Mouse (Mus musculus) hindbrain, embryonic 16.5 days (tissue): ENCODE results near the gene Myh13. TPM values are rescaled to one million over a fixed set of nuclear protein-coding genes. Genes with fewer than 3 reads are reported as not detected.

ENCODE experiments used
- ATAC-seq: fragments of 200-750 bp; cut with Nextera tagmentation; 2 replicates; pipeline ENCODE4 v1.8.0; 2017; ENCODE audit warnings: moderate TSS enrichment, moderate library complexity
- H3K27ac ChIP-seq: fragments of 300-500 bp; sonication (generic); 2 replicates; pipeline ENCODE4 v1.5.1; 2014; ENCODE audit warnings: low read depth, mild to moderate bottlenecking, control low read depth, low read length, moderate library complexity
- H3K27me3 ChIP-seq: fragments of 300-500 bp; sonication (generic); replicated peaks from 2 replicates; pipeline ENCODE4 v1.6.1; 2014; ENCODE audit warnings: low read length; ENCODE audit not compliant: control insufficient read depth, insufficient read depth
- H3K36me3 ChIP-seq: fragments of 300-500 bp; sonication (generic); 2 replicates; pipeline ENCODE4 v1.6.1; 2014; ENCODE audit warnings: mild to moderate bottlenecking, low read length, moderate library complexity, mixed read lengths; ENCODE audit not compliant: control insufficient read depth, insufficient read depth
- H3K4me1 ChIP-seq: fragments of 300-500 bp; sonication (generic); 2 replicates; pipeline ENCODE4 v1.6.1; 2014; ENCODE audit warnings: low read depth, low read length; ENCODE audit not compliant: control insufficient read depth, insufficient read depth
- H3K4me2 ChIP-seq: fragments of 300-500 bp; sonication (generic); 2 replicates; pipeline ENCODE4 v1.6.1; 2014; ENCODE audit warnings: mild to moderate bottlenecking, low read length, control low read depth, moderate library complexity
- H3K4me3 ChIP-seq: fragments of 300-500 bp; sonication (generic); 2 replicates; pipeline ENCODE4 v1.5.1; 2014; ENCODE audit warnings: mild to moderate bottlenecking, low read length, control low read depth, moderate library complexity
- H3K9ac ChIP-seq: fragments of 300-500 bp; sonication (generic); 2 replicates; pipeline ENCODE4 v1.6.1; 2014; ENCODE audit warnings: low read depth, mild to moderate bottlenecking, control low read depth, low read length, moderate library complexity
- H3K9me3 ChIP-seq: fragments of 300-500 bp; sonication (generic); 2 replicates; pipeline ENCODE4 v1.6.1; 2014; ENCODE audit warnings: mild to moderate bottlenecking, low read length, moderate library complexity; ENCODE audit not compliant: control insufficient read depth
- whole genome bisulfite sequencing: fragments of 180-500 bp; shearing (Covaris S2); extraction: QIAGEN DNeasy Blood & Tissue Kit; methylation state at CpG from one replicate; pipeline ENCODE4 v1.1.7; 2014; 5-methylcytosine and 5-hydroxymethylcytosine counted together
- polyA plus RNA-seq: library from polyadenylated mRNA; unstranded; fragments of >200 nt; fragmentation: Nextera tagmentation; extraction: Ambion mirVana; gene quantifications from 2 replicates; pipeline ENCODE4 v1.2.1, GENCODE M21; 2015

Gene Myh13
- polyA plus RNA-seq, 1 experiment from 2014 or later = 0.58 TPM

- no peak for ATAC-seq
- no peak overlapping the region for H3K9ac ChIP-seq
- H3K27me3 ChIP-seq = no peaks in the 10 kb centered on the region
- no peaks in the 10 kb centered on the region for H3K9me3 ChIP-seq
- 60% methylated on average over 4 of the region's 4 CpGs for WGBS
- H3K4me2 ChIP-seq = no peak overlapping the region
- H3K36me3 ChIP-seq = no peaks in the 10 kb centered on the region
- H3K4me3 ChIP-seq = no peak overlapping the region
- H3K27ac ChIP-seq = no peak overlapping the region
- H3K4me1 ChIP-seq = no peaks in the 10 kb centered on the region
These were observed 31.6 kb downstream of the Myh13 start for GRCm38 (mm10) chr11:67353011-67353410.

DNA sequence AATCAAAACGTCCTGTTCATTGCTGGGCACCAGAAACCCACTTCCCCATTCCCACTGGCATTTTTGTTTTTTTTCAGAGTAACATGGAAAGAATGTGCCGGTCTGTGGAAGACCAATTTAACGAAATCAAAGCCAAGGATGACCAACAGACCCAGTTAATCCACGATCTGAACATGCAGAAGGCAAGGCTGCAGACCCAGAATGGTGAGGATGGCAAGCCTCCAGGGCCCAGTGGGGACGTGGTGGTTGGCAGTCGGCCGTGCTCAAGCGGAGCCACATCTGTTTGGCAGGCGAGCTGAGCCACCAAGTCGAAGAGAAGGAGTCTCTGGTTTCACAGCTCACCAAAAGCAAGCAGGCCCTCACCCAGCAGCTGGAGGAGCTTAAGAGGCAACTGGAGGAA lies 36.6 kb downstream of the Myh13 start:
- Histone ChIP-seq H3K4me1 (no peaks in the 10 kb centered on the region), H3K4me3 (no peak overlapping the region), H3K4me2 (no peak overlapping the region), H3K36me3 (no peaks in the 10 kb centered on the region), H3K27me3 (no peaks in the 10 kb centered on the region), H3K9ac (no peak overlapping the region), H3K27ac (no peak overlapping the region), H3K9me3 (no peaks in the 10 kb centered on the region)
- WGBS = 72% methylated on average over 10 of the region's 10 CpGs
- ATAC-seq = no peak

GRCm38 (mm10) chr11:67362236-67362635 lies 40.8 kb downstream of the Myh13 start:
- 67% methylated on average over 3 of the region's 3 CpGs for WGBS
- Histone ChIP-seq H3K4me1 (no peaks in the 10 kb centered on the region), H3K4me3 (no peak overlapping the region), H3K9me3 (no peaks in the 10 kb centered on the region), H3K9ac (no peak overlapping the region), H3K36me3 (no peaks in the 10 kb centered on the region), H3K4me2 (no peak overlapping the region), H3K27ac (no peak overlapping the region), H3K27me3 (no peaks in the 10 kb centered on the region)
- ATAC-seq = no peak

- Histone ChIP-seq H3K4me1 (no peaks in the 10 kb centered on the region), H3K4me2 (no peak overlapping the region), H3K9ac (no peak overlapping the region), H3K4me3 (no peak overlapping the region), H3K27ac (no peak overlapping the region), H3K36me3 (no peaks in the 10 kb centered on the region), H3K9me3 (no peaks in the 10 kb centered on the region), H3K27me3 (no peaks in the 10 kb centered on the region)
- WGBS = 92% methylated on average over 12 of the region's 12 CpGs
- no peak for ATAC-seq
These were observed 43.1 kb downstream of the Myh13 start for GRCm38 (mm10) chr11:67364551-67364950.

GRCm38 (mm10) chr11:67364986-67365721 lies 43.7 kb downstream of the Myh13 start:
- Histone ChIP-seq H3K4me1 (no peaks in the 10 kb centered on the region), H3K4me3 (no peak overlapping the region), H3K9me3 (no peaks in the 10 kb centered on the region), H3K4me2 (no peak overlapping the region), H3K27me3 (no peaks in the 10 kb centered on the region), H3K27ac (no peak overlapping the region), H3K36me3 (no peaks in the 10 kb centered on the region), H3K9ac (no peak overlapping the region)
- ATAC-seq = no peak
- WGBS = 94% methylated on average over 14 of the region's 14 CpGs

DNA sequence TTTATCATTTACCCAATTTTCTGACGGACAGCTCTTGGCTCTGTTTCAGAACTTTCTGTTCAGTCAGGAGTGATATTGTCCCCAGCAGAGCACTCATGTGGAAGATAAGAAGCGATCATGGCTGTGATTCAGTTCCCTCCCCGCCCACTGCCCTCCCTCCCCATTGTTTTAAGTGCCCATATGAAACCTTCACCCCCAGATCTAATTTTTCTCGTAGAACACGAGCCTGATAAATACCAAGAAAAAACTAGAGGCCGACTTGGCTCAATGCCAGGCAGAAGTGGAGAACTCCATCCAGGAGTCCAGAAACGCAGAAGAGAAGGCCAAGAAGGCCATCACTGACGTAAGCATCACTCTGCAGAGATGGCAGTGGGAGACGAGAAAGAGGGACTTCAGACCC lies 45.5 kb downstream of the Myh13 start:
- Histone ChIP-seq H3K36me3 (no peaks in the 10 kb centered on the region), H3K4me1 (no peaks in the 10 kb centered on the region), H3K9ac (no peak overlapping the region), H3K4me3 (no peak overlapping the region), H3K27me3 (no peaks in the 10 kb centered on the region), H3K27ac (no peak overlapping the region), H3K4me2 (no peak overlapping the region), H3K9me3 (no peaks in the 10 kb centered on the region)
- no peak for ATAC-seq
- WGBS = 48% methylated on average over 9 of the region's 9 CpGs

DNA sequence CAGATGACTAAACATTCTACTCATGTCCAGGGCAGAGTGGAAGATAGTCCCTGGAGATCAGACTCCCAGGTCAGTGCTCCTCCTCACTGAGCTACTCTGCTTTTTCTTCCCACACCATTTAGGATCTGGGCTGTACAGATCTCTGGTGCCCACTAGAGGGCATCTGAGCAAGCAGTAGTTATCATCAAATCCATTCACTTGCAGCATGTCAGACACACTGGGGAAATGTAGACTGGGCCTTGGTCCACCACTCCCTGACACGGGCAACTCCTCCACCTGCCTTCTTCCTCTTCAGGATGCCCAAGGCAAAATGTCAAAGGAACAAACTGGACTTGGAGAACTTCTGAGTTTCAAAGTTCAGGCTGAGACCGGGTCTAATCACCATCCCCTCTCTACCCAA lies 51.9 kb downstream of the Myh13 start:
- Histone ChIP-seq H3K36me3 (no peaks in the 10 kb centered on the region), H3K27me3 (no peaks in the 10 kb centered on the region), H3K9me3 (no peaks in the 10 kb centered on the region), H3K4me3 (no peak overlapping the region), H3K4me1 (no peaks in the 10 kb centered on the region), H3K27ac (no peak overlapping the region), H3K9ac (no peak overlapping the region), H3K4me2 (no peak overlapping the region)
- ATAC-seq = no peak
- 51% methylated on average over 2 of the region's 2 CpGs for WGBS

DNA sequence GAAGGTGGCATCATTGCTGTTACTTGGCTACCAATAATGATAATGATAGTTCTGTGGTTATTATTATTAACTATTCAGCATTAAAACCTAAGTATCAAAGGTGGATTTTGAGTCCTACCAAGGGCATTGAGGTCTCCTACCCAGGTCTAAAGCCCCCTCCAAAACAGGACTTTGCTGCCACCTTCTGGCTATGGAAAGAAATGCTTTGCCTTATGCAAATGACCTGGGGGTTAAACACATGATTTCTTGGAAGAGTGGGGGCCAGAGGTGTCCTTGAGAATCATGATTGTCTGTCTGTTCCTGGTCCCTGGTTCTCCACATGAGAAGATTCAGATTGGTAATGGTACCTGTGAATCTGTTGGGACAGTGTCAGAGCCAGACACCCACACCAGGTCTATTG lies 54.9 kb downstream of the Myh13 start:
- no peaks in the 10 kb centered on the region for H3K27me3 ChIP-seq
- H3K9me3 ChIP-seq = no peaks in the 10 kb centered on the region
- H3K9ac ChIP-seq = no peak overlapping the region
- H3K27ac ChIP-seq = no peak overlapping the region
- no peak for ATAC-seq
- no peak overlapping the region for H3K4me3 ChIP-seq
- H3K36me3 ChIP-seq = no peaks in the 10 kb centered on the region
- peaks cover 4% of the 10 kb centered on the region for H3K4me1 ChIP-seq
- H3K4me2 ChIP-seq = no peak overlapping the region

DNA sequence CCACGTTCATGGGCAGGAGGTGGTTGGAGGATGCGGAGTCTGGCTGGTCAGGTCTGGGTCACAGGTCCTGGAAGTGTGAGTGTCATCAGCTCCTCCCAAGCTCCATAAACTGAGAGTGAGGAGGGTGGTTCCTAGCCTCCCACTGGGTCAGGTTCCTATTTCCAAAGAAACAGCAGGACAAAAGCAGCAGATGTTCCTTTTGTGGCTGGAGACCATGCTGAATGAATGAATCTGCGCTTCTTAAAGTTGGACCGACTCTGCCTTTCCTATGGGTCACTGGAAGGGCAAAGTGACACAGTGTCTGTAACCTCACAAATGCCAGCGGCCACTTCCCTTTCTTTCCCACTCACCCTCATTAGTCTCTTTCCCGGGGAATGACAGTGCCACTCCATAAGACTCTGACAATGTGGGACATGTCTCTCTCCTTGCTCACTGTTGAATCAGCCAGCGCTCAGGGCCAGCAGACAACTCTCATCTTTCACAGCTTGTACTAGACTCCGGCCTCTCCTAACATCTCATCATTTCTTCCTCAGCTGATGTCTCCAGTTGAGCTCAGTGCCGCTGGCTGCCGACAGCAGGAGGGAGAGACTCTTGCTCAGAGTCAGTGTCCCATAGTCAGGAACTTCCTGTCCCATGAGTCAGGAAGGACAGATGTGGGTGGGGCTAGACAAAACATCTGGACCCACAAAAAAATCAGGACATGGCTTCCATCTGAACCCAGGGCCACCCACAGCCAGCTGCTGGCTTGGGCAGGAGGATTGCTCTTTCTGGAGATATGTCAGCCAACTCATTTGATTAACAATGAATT lies 58.4 kb downstream of the Myh13 start:
- H3K9me3 ChIP-seq = no peaks in the 10 kb centered on the region
- H3K4me2 ChIP-seq = no peak overlapping the region
- no peak for ATAC-seq
- peaks cover 4% of the 10 kb centered on the region for H3K4me1 ChIP-seq
- H3K36me3 ChIP-seq = no peaks in the 10 kb centered on the region
- 15% methylated on average over 10 of the region's 10 CpGs for WGBS
- no peaks in the 10 kb centered on the region for H3K27me3 ChIP-seq
- H3K9ac ChIP-seq = no peak overlapping the region
- H3K27ac ChIP-seq = no peak overlapping the region
- H3K4me3 ChIP-seq = no peak overlapping the region
